Mouse (Mus musculus): Measurements from ENCODE around the gene Adad1. TPM values are rescaled to one million over a fixed set of nuclear protein-coding genes. Genes with fewer than 3 reads are reported as not detected.

The Adad1 gene
- polyA plus RNA-seq, 2 experiments = 0.07 TPM; not detected in 1

DNA sequence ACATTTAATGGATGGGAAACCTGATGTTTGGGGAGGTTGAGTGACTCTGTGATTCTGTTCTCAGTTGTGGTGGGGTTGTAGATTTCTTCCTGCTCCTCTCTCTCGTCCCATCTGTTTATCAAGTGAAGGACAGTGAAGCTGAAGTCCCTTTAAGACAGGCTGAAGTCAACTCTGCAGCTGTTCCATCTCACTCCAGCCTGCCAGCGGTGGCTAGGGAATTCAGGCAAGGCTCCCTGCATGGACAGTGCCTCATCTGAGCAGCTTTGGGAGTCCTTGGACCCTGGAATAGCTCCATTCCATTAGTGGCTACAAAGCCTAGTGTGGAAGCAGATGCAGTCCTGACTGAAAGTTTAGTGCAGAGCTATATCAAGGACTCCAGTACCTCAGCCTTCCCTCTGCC, 65.7 kb downstream of the Adad1 start:
- DNase-seq (ENCODE audit: low read depth in 3 of 3, low spot score in 3 of 3) (no peak), ATAC-seq (ENCODE audit: insufficient read depth) (no peak)
- Histone ChIP-seq H3K9ac (replicated peaks) (no peak overlapping the region), H3K4me1 (replicated peaks; ENCODE audit: control insufficient read depth in 2 of 2, insufficient read depth in 2 of 2, low read length in 1 of 2) (no peaks in the 10 kb centered on the region), H3K9me3 (ENCODE audit: control insufficient read depth, low read length) (no peaks in the 10 kb centered on the region), H3K4me3 (ENCODE audit: insufficient read depth in 1 of 2, low read depth in 2 of 2, low read length in 2 of 2) (no peak overlapping the region), H3K4me2 (ENCODE audit: low read depth) (no peak overlapping the region), H3K36me3 (replicated peaks; ENCODE audit: control insufficient read depth, insufficient read depth, low read depth) (no peaks in the 10 kb centered on the region), H3K27me3 (ENCODE audit: control insufficient read depth, insufficient read depth, low read length) (no peaks in the 10 kb centered on the region), H3K27ac (no peak overlapping the region)
- WGBS (ENCODE audit: insufficient replicate concordance) = 44% methylated on average over 2 of the region's 2 CpGs
- TF ChIP-seq EP300 (IDR thresholded peaks at IDR 0.05; ENCODE audit: low read depth) (no peak), CTCF (IDR thresholded peaks at IDR 0.05; ENCODE audit: low read depth) (no peak)

GRCm38 (mm10) chr3:37137231-37137630, 73.9 kb downstream of the Adad1 start:
- DNase-seq (ENCODE audit: low read depth in 3 of 3, low spot score in 3 of 3) (no peak), ATAC-seq (ENCODE audit: insufficient read depth) (no peak)
- no peak overlapping the region for H3K4me2 ChIP-seq (ENCODE audit: low read depth)
- no peaks in the 10 kb centered on the region for H3K36me3 ChIP-seq (replicated peaks; ENCODE audit: control insufficient read depth, insufficient read depth, low read depth)
- H3K27me3 ChIP-seq (ENCODE audit: control insufficient read depth, insufficient read depth, low read length) = no peaks in the 10 kb centered on the region
- H3K4me3 ChIP-seq (ENCODE audit: insufficient read depth in 1 of 2, low read depth in 2 of 2, low read length in 2 of 2) = no peak overlapping the region
- H3K4me1 ChIP-seq (replicated peaks; ENCODE audit: control insufficient read depth in 2 of 2, insufficient read depth in 2 of 2, low read length in 1 of 2) = no peaks in the 10 kb centered on the region
- no peak overlapping the region for H3K27ac ChIP-seq
- no peaks in the 10 kb centered on the region for H3K9me3 ChIP-seq (ENCODE audit: control insufficient read depth, low read length)
- no peak for TF ChIP-seq EP300 (IDR thresholded peaks at IDR 0.05; ENCODE audit: low read depth)
- TF ChIP-seq CTCF (IDR thresholded peaks at IDR 0.05; ENCODE audit: low read depth) = no peak
- WGBS (ENCODE audit: insufficient replicate concordance) = 46% methylated on average over 4 of the region's 4 CpGs
- H3K9ac ChIP-seq (replicated peaks) = no peak overlapping the region

DNA sequence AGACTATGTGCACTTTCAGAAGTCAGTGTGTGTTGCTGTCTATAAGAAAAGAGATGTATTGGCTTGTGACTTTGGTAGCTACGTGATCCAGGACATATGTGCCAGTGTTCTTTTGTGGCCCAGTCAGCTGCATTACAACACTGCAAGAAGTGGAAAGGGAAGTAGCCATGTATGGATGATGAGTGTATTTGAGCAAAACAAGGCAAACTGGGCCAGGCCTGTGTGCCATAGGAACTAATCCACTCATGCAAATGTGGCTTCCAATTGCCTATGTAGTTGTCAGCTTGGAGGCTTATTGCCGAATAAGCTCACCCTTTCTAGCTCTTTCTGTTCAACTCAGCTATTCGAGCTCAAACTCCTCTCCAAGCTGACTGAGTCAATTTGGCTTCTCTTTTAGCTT, 75.9 kb downstream of the Adad1 start:
- DNase-seq (ENCODE audit: low read depth in 3 of 3, low spot score in 3 of 3) = no peak
- no peak for ATAC-seq (ENCODE audit: insufficient read depth)
- 47% methylated on average over 3 of the region's 3 CpGs for WGBS (ENCODE audit: insufficient replicate concordance)

DNA sequence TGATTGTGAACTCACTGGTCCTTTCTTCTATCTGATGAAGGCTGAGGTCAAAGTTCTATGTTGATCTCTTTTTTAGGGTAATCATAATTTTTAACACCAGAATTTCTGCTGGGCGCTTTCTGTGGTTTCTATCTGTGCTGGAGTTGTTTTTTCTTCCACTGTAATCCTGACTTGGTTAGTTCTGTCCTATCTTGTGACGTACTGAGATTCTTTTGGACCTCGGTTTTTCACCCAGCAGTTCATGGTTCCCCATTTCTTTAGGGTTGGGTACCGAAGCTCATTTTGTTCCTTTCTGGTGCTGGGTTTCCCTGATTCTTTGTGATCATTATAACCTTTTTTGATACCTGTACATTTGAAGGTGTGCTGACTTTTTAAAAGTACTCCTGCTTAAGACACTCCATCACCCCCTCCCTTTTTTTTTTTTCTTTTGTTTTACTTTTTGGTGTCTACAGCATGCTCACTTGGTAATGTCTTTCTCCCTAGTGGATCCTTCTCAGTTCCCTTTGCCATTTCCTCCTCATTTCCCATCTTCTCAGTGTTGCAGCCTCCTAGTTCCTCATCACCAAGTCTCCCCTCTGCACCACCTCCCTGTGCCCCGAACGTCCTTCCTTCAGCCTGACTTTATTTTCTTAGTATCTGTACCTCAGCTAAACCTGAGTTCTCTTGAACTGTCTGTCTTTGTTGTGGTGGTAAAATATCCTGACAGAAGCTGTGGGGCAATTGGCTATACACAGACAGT, 77.0 kb downstream of the Adad1 start:
- no peak overlapping the region for H3K27ac ChIP-seq
- DNase-seq (ENCODE audit: low read depth in 3 of 3, low spot score in 3 of 3) (no peak), ATAC-seq (ENCODE audit: insufficient read depth) (no peak)
- no peak overlapping the region for H3K4me2 ChIP-seq (ENCODE audit: low read depth)
- WGBS (ENCODE audit: insufficient replicate concordance) = 49% methylated on average over 6 of the region's 6 CpGs
- no peaks in the 10 kb centered on the region for H3K9me3 ChIP-seq (ENCODE audit: control insufficient read depth, low read length)
- no peak overlapping the region for H3K4me3 ChIP-seq (ENCODE audit: insufficient read depth in 1 of 2, low read depth in 2 of 2, low read length in 2 of 2)
- no peaks in the 10 kb centered on the region for H3K27me3 ChIP-seq (ENCODE audit: control insufficient read depth, insufficient read depth, low read length)
- TF ChIP-seq EP300 (IDR thresholded peaks at IDR 0.05; ENCODE audit: low read depth) (no peak), CTCF (IDR thresholded peaks at IDR 0.05; ENCODE audit: low read depth) (no peak)
- H3K4me1 ChIP-seq (replicated peaks; ENCODE audit: control insufficient read depth in 2 of 2, insufficient read depth in 2 of 2, low read length in 1 of 2) = no peaks in the 10 kb centered on the region
- H3K36me3 ChIP-seq (replicated peaks; ENCODE audit: control insufficient read depth, insufficient read depth, low read depth) = no peaks in the 10 kb centered on the region
- no peak overlapping the region for H3K9ac ChIP-seq (replicated peaks)

More for the DNA sequence above, 75.9 kb downstream of the Adad1 start:
- Histone ChIP-seq H3K36me3 (replicated peaks; ENCODE audit: control insufficient read depth, insufficient read depth, low read depth) (no peaks in the 10 kb centered on the region), H3K27me3 (ENCODE audit: control insufficient read depth, insufficient read depth, low read length) (no peaks in the 10 kb centered on the region), H3K9me3 (ENCODE audit: control insufficient read depth, low read length) (no peaks in the 10 kb centered on the region), H3K4me1 (replicated peaks; ENCODE audit: control insufficient read depth in 2 of 2, insufficient read depth in 2 of 2, low read length in 1 of 2) (no peaks in the 10 kb centered on the region), H3K9ac (replicated peaks) (no peak overlapping the region), H3K4me2 (ENCODE audit: low read depth) (no peak overlapping the region), H3K27ac (no peak overlapping the region), H3K4me3 (ENCODE audit: insufficient read depth in 1 of 2, low read depth in 2 of 2, low read length in 2 of 2) (no peak overlapping the region)
- TF ChIP-seq EP300 (IDR thresholded peaks at IDR 0.05; ENCODE audit: low read depth) (no peak), CTCF (IDR thresholded peaks at IDR 0.05; ENCODE audit: low read depth) (no peak)

GRCm38 (mm10) chr3:37141827-37142226, 78.5 kb downstream of the Adad1 start:
- Histone ChIP-seq H3K27me3 (ENCODE audit: control insufficient read depth, insufficient read depth, low read length) (no peaks in the 10 kb centered on the region), H3K36me3 (replicated peaks; ENCODE audit: control insufficient read depth, insufficient read depth, low read depth) (no peaks in the 10 kb centered on the region), H3K9ac (replicated peaks) (no peak overlapping the region), H3K9me3 (ENCODE audit: control insufficient read depth, low read length) (no peaks in the 10 kb centered on the region), H3K27ac (no peak overlapping the region), H3K4me3 (ENCODE audit: insufficient read depth in 1 of 2, low read depth in 2 of 2, low read length in 2 of 2) (no peak overlapping the region), H3K4me2 (ENCODE audit: low read depth) (no peak overlapping the region), H3K4me1 (replicated peaks; ENCODE audit: control insufficient read depth in 2 of 2, insufficient read depth in 2 of 2, low read length in 1 of 2) (0 out of 4 replicates have a peak, but pooled peaks cover 0 to 2% of the 10 kb centered on the region in 2 experiments)
- no peak for TF ChIP-seq EP300 (IDR thresholded peaks at IDR 0.05; ENCODE audit: low read depth)
- TF ChIP-seq CTCF (IDR thresholded peaks at IDR 0.05; ENCODE audit: low read depth) = no peak
- WGBS (ENCODE audit: insufficient replicate concordance) = 45% methylated on average over 2 of the region's 2 CpGs
- ATAC-seq (ENCODE audit: insufficient read depth) (no peak), DNase-seq (ENCODE audit: low read depth in 3 of 3, low spot score in 3 of 3) (no peak)
